Mouse (Mus musculus) cortical plate, adult 2 months (tissue): ENCODE data around the gene Lin54. TPM values are rescaled to one million over a fixed set of nuclear protein-coding genes. Genes with fewer than 3 reads are reported as not detected.
A peak's percentile ranks its signal among the peaks of the same experiment; 100 is the strongest.

Experiments used
- H3K27ac ChIP-seq: fragments of 200-500 bp; 2 replicates; pipeline ENCODE4 v1.5.1; 2012; ENCODE audit warnings: low read length, control low read depth, inconsistent platforms; ENCODE audit not compliant: insufficient read depth
- H3K4me1 ChIP-seq: fragments of 200-500 bp; 2 replicates; pipeline ENCODE4 v1.6.1; 2011; ENCODE audit warnings: low read length; ENCODE audit not compliant: control insufficient read depth, insufficient read depth
- H3K4me3 ChIP-seq: fragments of 200-500 bp; 2 replicates; pipeline ENCODE4 v1.5.1; 2011; ENCODE audit warnings: mild to moderate bottlenecking, low read length, control low read depth; ENCODE audit not compliant: insufficient read depth
- CTCF ChIP-seq: fragments of 200-500 bp; IDR thresholded peaks from 2 replicates; pipeline ENCODE4 v1.5.1; 2011; ENCODE audit warnings: mild to moderate bottlenecking, control low read depth, low read length; ENCODE audit not compliant: insufficient read depth; ENCODE audit errors: extremely low read depth
- POLR2A ChIP-seq: fragments of 200-500 bp; IDR thresholded peaks from 2 replicates; pipeline ENCODE4 v1.6.1; 2011; ENCODE audit warnings: mild to moderate bottlenecking, low read length, control low read depth; ENCODE audit not compliant: insufficient read depth; ENCODE audit errors: extremely low read depth
- polyA plus RNA-seq: library from polyadenylated mRNA; depleted of rRNA; stranded (reverse); fragments of >200 nt; gene quantifications from 2 replicates; pipeline ENCODE4 v1.2.3, GENCODE M21; 2012; rRNA removed

Gene Lin54
- polyA plus RNA-seq: 7.2 and 7.5 TPM in 2 replicates

GRCm38 (mm10) chr5:100500458-100500961 is at the start of gene Lin54:
Gene Lin54, minus strand, starts transcription at chr5:100500639.
- H3K4me1 ChIP-seq: peaks cover 2% of the 10 kb centered on the region; the same call in 1 of the 2 replicates
- TF ChIP-seq POLR2A (0 out of 2 replicates have a peak, but pooled peaks have one; percentile 16), CTCF (no peak)
- H3K4me3 ChIP-seq: peak within 1 kb of the TSS; percentile 67
- no peak within 1 kb of the TSS; the same call in 1 of the 2 replicates for H3K27ac ChIP-seq

GRCm38 (mm10) chr5:100550151-100550550 is 49.7 kb upstream of the Lin54 start:
- H3K4me3 ChIP-seq: no peak overlapping the region

GRCm38 (mm10) chr5:100549311-100549710 is 48.9 kb upstream of the Lin54 start:
- H3K4me3 ChIP-seq: no peak overlapping the region
- TF ChIP-seq CTCF (no peak), POLR2A (no peak)
- H3K27ac ChIP-seq: no peak overlapping the region
- no peaks in the 10 kb centered on the region for H3K4me1 ChIP-seq

More at GRCm38 (mm10) chr5:100550151-100550550, 49.7 kb upstream of the Lin54 start:
- TF ChIP-seq CTCF: no peak
- TF ChIP-seq POLR2A: no peak
- H3K4me1 ChIP-seq: no peaks in the 10 kb centered on the region
- H3K27ac ChIP-seq: no peak overlapping the region

GRCm38 (mm10) chr5:100548236-100548635 is 47.8 kb upstream of the Lin54 start:
- H3K4me1 ChIP-seq: no peaks in the 10 kb centered on the region
- no peak overlapping the region for H3K27ac ChIP-seq
- TF ChIP-seq POLR2A: no peak
- no peak for TF ChIP-seq CTCF
- H3K4me3 ChIP-seq: no peak overlapping the region

DNA sequence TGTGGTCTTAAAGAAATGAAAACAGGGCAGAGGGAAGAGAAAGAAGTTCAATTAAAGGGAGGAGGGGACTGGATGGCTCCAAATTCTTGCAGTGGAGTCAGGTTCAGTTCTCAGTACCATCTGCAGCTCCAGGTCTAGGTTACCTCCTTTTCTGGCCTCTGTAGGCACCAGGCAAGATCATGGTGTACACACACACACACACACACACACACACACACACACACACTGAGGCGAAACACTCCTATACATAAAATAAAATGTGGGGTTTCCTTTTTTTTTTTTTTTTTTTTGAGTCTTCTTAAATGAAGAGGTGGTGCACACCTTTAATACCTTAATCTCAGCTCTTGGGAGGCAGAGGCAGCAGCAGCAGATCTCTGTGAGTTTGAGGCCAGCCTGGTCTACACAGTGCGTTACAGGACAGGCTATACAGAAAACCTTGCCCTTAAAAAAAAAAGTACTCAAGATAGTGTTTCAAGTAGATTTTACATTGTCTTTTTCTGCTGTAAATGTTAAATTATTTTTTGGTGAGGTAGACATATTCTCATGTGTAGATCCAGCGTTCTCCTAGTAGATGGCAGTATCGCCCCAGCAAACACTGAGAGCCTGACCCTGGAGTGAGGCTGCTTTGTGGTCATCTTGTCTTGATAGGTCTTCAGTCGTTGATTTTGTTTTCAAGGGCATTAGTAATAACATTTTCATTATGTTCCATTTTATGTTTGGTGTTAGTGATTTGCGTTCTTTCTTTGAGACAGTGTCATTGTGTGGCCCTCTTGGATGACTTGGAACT is 46.0 kb upstream of the Lin54 start:
- H3K27ac ChIP-seq: no peak overlapping the region
- no peak overlapping the region for H3K4me3 ChIP-seq
- TF ChIP-seq POLR2A (no peak), CTCF (peak; percentile 38)
- no peaks in the 10 kb centered on the region for H3K4me1 ChIP-seq

GRCm38 (mm10) chr5:100536638-100537037 is 36.2 kb upstream of the Lin54 start:
- Histone ChIP-seq H3K27ac (no peak overlapping the region), H3K4me1 (peaks cover 3% of the 10 kb centered on the region), H3K4me3 (no peak overlapping the region)
- TF ChIP-seq CTCF: peak; percentile 36; the same call in 1 of the 2 replicates
- TF ChIP-seq POLR2A: no peak

DNA sequence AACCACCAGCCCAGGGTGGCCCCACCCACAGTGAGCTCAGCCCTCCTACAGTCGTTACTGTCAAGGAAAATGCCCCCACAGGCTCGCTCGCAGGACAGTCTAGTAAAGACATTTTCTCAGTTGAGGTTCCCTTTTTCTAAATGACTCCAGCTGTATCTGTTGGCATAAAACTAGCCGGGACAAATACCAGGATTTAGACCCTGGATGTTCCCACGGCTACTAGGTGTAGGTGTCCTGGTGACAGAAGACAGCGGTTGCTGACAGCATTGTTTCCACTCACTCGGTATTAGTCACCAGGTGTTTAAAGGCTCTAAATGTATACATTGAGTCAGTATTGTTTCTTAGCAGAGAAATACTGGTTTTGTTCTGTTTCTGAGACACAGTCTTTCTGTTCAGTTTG is 35.4 kb upstream of the Lin54 start:
- TF ChIP-seq CTCF (no peak), POLR2A (no peak)
- no peak overlapping the region for H3K4me3 ChIP-seq
- no peak overlapping the region for H3K27ac ChIP-seq
- peaks cover 3% of the 10 kb centered on the region for H3K4me1 ChIP-seq

- H3K4me1 ChIP-seq: no peaks in the 10 kb centered on the region; the same call in 1 of the 2 replicates
- no peak overlapping the region for H3K27ac ChIP-seq
- no peak for TF ChIP-seq POLR2A
- TF ChIP-seq CTCF: no peak
- no peak overlapping the region for H3K4me3 ChIP-seq
Measured at GRCm38 (mm10) chr5:100526164-100526563, 25.7 kb upstream of the Lin54 start.

- H3K27ac ChIP-seq: no peak overlapping the region
- no peak overlapping the region for H3K4me3 ChIP-seq
- H3K4me1 ChIP-seq: no peaks in the 10 kb centered on the region; the same call in 1 of the 2 replicates
- TF ChIP-seq POLR2A (no peak), CTCF (no peak)
Measured at GRCm38 (mm10) chr5:100525620-100526019, 25.2 kb upstream of the Lin54 start.

DNA sequence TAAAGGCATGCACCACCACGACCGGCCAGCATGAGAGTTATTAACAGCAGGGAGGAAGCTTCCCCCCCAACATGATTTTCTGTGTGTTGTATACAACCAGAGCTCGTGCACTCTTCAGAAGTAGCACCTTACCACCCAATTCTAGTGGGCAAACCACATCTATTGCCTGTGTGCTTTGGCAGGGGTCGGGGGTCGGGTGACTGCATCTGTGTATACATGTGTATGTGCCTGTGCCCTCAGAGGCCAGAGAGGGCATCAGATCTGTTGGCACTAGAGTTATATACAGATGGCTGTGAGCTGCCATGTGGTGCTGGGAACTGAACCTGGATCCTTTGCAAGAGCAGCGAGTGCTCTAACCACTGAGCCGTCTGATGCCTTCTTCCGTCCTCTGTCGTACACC is 24.5 kb upstream of the Lin54 start:
- Histone ChIP-seq H3K4me1 (no peaks in the 10 kb centered on the region; the same call in 1 of the 2 replicates), H3K4me3 (no peak overlapping the region), H3K27ac (no peak overlapping the region)
- no peak for TF ChIP-seq CTCF
